Mouse (Mus musculus): ENCODE data around the gene Rapgef3. TPM values are rescaled to one million over a fixed set of nuclear protein-coding genes. Genes with fewer than 3 reads are reported as not detected.
A peak's percentile ranks its signal among the peaks of the same experiment; 100 is the strongest.

Rapgef3 gene
- polyA plus RNA-seq, 1 experiment from 2014 or later, result 10.9 TPM

GRCm38 (mm10) chr15:97801811-97802210 is 34.0 kb upstream of the Rapgef3 start:
- WGBS (ENCODE audit: missing documents), result 83% methylated on average over 7 of the region's 7 CpGs
- no peaks in the 10 kb centered on the region for H3K36me3 ChIP-seq (ENCODE audit: inconsistent target)

GRCm38 (mm10) chr15:97800853-97801252 is 33.1 kb upstream of the Rapgef3 start:
- H3K4me3 ChIP-seq (ENCODE audit: inconsistent target), result no peak overlapping the region
- H3K79me2 ChIP-seq (ENCODE audit: inconsistent target), result no peaks in the 10 kb centered on the region
- 95% methylated on average over 13 of the region's 13 CpGs for WGBS (ENCODE audit: missing documents)
- H3K36me3 ChIP-seq (ENCODE audit: inconsistent target), result no peaks in the 10 kb centered on the region
- H3K27ac ChIP-seq, result no peak overlapping the region

More at GRCm38 (mm10) chr15:97801811-97802210, 34.0 kb upstream of the Rapgef3 start:
- no peak overlapping the region for H3K27ac ChIP-seq
- no peak overlapping the region for H3K4me3 ChIP-seq (ENCODE audit: inconsistent target)
- H3K79me2 ChIP-seq (ENCODE audit: inconsistent target), result no peaks in the 10 kb centered on the region

- Histone ChIP-seq H3K36me3 (ENCODE audit: inconsistent target) (no peaks in the 10 kb centered on the region), H3K4me3 (ENCODE audit: inconsistent target) (no peak overlapping the region), H3K27ac (no peak overlapping the region), H3K79me2 (ENCODE audit: inconsistent target) (no peaks in the 10 kb centered on the region)
- 87% methylated on average over 11 of the region's 11 CpGs for WGBS (ENCODE audit: missing documents)
These were observed 31.7 kb upstream of the Rapgef3 start for GRCm38 (mm10) chr15:97799446-97799845.

- Histone ChIP-seq H3K36me3 (ENCODE audit: inconsistent target) (no peaks in the 10 kb centered on the region), H3K4me3 (ENCODE audit: inconsistent target) (no peak overlapping the region), H3K79me2 (ENCODE audit: inconsistent target) (no peaks in the 10 kb centered on the region), H3K27ac (no peak overlapping the region)
- WGBS (ENCODE audit: missing documents), result 95% methylated on average over 17 of the region's 17 CpGs
These were observed 30.4 kb upstream of the Rapgef3 start for GRCm38 (mm10) chr15:97798134-97798533.

GRCm38 (mm10) chr15:97796674-97797310 is 29.0 kb upstream of the Rapgef3 start:
- Histone ChIP-seq H3K4me3 (ENCODE audit: inconsistent target) (no peak overlapping the region), H3K27ac (no peak overlapping the region), H3K79me2 (ENCODE audit: inconsistent target) (no peaks in the 10 kb centered on the region), H3K36me3 (ENCODE audit: inconsistent target) (peaks cover 7% of the 10 kb centered on the region; the same call in 1 of the 2 replicates)
- 86% methylated on average over 15 of the region's 17 CpGs for WGBS (ENCODE audit: missing documents)

GRCm38 (mm10) chr15:97795559-97796235 is 27.9 kb upstream of the Rapgef3 start:
- H3K36me3 ChIP-seq (ENCODE audit: inconsistent target), result peaks cover 18% of the 10 kb centered on the region; the same call in 1 of the 2 replicates
- WGBS (ENCODE audit: missing documents), result 98% methylated on average over 10 of the region's 10 CpGs
- H3K27ac ChIP-seq, result no peak overlapping the region
- no peak overlapping the region for H3K4me3 ChIP-seq (ENCODE audit: inconsistent target)
- peaks cover 1% of the 10 kb centered on the region; the same call in 1 of the 2 replicates for H3K79me2 ChIP-seq (ENCODE audit: inconsistent target)

- Histone ChIP-seq H3K27ac (no peak overlapping the region), H3K4me3 (ENCODE audit: inconsistent target) (no peak overlapping the region), H3K36me3 (ENCODE audit: inconsistent target) (peaks cover 22% of the 10 kb centered on the region; the same call in 1 of the 2 replicates), H3K79me2 (ENCODE audit: inconsistent target) (peaks cover 15% of the 10 kb centered on the region; the same call in 1 of the 2 replicates)
- 83% methylated on average over 5 of the region's 5 CpGs for WGBS (ENCODE audit: missing documents)
These were observed 26.5 kb upstream of the Rapgef3 start for GRCm38 (mm10) chr15:97794268-97794667.

GRCm38 (mm10) chr15:97793386-97794153 is 25.8 kb upstream of the Rapgef3 start:
- no peak overlapping the region for H3K27ac ChIP-seq
- 91% methylated on average over 18 of the region's 18 CpGs for WGBS (ENCODE audit: missing documents)
- peaks cover 20% of the 10 kb centered on the region; the same call in 1 of the 2 replicates for H3K79me2 ChIP-seq (ENCODE audit: inconsistent target)
- peaks cover 22% of the 10 kb centered on the region; the same call in 1 of the 2 replicates for H3K36me3 ChIP-seq (ENCODE audit: inconsistent target)
- no peak overlapping the region for H3K4me3 ChIP-seq (ENCODE audit: inconsistent target)

- Histone ChIP-seq H3K27ac (no peak overlapping the region), H3K4me3 (ENCODE audit: inconsistent target) (no peak overlapping the region), H3K79me2 (ENCODE audit: inconsistent target) (peaks cover 33% of the 10 kb centered on the region; the same call in 1 of the 2 replicates), H3K36me3 (ENCODE audit: inconsistent target) (peaks cover 22% of the 10 kb centered on the region; the same call in 1 of the 2 replicates)
- 95% methylated on average over 11 of the region's 11 CpGs for WGBS (ENCODE audit: missing documents)
These were observed 23.4 kb upstream of the Rapgef3 start for GRCm38 (mm10) chr15:97791126-97791700.

- 65% methylated on average over 20 of the region's 20 CpGs for WGBS (ENCODE audit: missing documents)
- peaks cover 46% of the 10 kb centered on the region for H3K79me2 ChIP-seq (ENCODE audit: inconsistent target)
- H3K27ac ChIP-seq, result no peak overlapping the region
- no peak overlapping the region for H3K4me3 ChIP-seq (ENCODE audit: inconsistent target)
- peaks cover 22% of the 10 kb centered on the region; the same call in 1 of the 2 replicates for H3K36me3 ChIP-seq (ENCODE audit: inconsistent target)
These were observed 22.2 kb upstream of the Rapgef3 start for GRCm38 (mm10) chr15:97789761-97790505.

- Histone ChIP-seq H3K79me2 (ENCODE audit: inconsistent target) (peaks cover 50% of the 10 kb centered on the region), H3K4me3 (ENCODE audit: inconsistent target) (no peak overlapping the region), H3K36me3 (ENCODE audit: inconsistent target) (peaks cover 22% of the 10 kb centered on the region; the same call in 1 of the 2 replicates), H3K27ac (peak overlapping the region; percentile 94)
- WGBS (ENCODE audit: missing documents), result 50% methylated on average over 6 of the region's 6 CpGs
These were observed 21.0 kb upstream of the Rapgef3 start for GRCm38 (mm10) chr15:97788821-97789220.

GRCm38 (mm10) chr15:97787799-97788667 is 20.3 kb upstream of the Rapgef3 start:
- no peak overlapping the region for H3K4me3 ChIP-seq (ENCODE audit: inconsistent target)
- peak overlapping the region; percentile 94 for H3K27ac ChIP-seq
- peaks cover 50% of the 10 kb centered on the region for H3K79me2 ChIP-seq (ENCODE audit: inconsistent target)
- 57% methylated on average over 18 of the region's 19 CpGs for WGBS (ENCODE audit: missing documents)
- H3K36me3 ChIP-seq (ENCODE audit: inconsistent target), result peaks cover 22% of the 10 kb centered on the region; the same call in 1 of the 2 replicates
